Mouse (Mus musculus) liver, adult 2 months (tissue): ENCODE measurements at regions not wholly inside any gene's neighbourhood (a gene's known extent, or its start where the extent isn't known, plus 50 kb on each side); places are given as distances from the start of the nearest gene placed in this dataset.

ENCODE experiments used
- CTCF ChIP-seq: fragments of 200-500 bp; IDR thresholded peaks from 2 replicates; pipeline ENCODE4 v1.5.1; 2011; ENCODE audit warnings: low read depth, low read length, control low read depth
- POLR2A ChIP-seq: fragments of 200-500 bp; IDR thresholded peaks from 2 replicates; pipeline ENCODE4 v1.6.1; 2011; ENCODE audit warnings: low read length, control low read depth; ENCODE audit not compliant: insufficient read depth; ENCODE audit errors: extremely low read depth

GRCm38 (mm10) chr15:87349533-87350247 lies 194.4 kb upstream of the Fam19a5 start:
- TF ChIP-seq CTCF (no peak), POLR2A (no peak)
